Mouse (Mus musculus) thymus, postnatal 4 days (tissue): ENCODE measurements around the gene Crhr1.
"Not testable (repeated sequence)": the region's sequence is repeated elsewhere in the genome, so short reads cannot be mapped to it uniquely, and the experiment has no call there.

ENCODE experiments used
- DNase-seq: peaks from one replicate; pipeline ENCODE4 v3.0.0; 2021

The Crhr1 gene

GRCm38 (mm10) chr11:104203271-104203670 lies 70.6 kb downstream of the Crhr1 start:
- no peak for DNase-seq

GRCm38 (mm10) chr11:104206573-104206972 lies 73.9 kb downstream of the Crhr1 start:
- DNase-seq, result no peak

- DNase-seq, result no peak
Observed at GRCm38 (mm10) chr11:104209041-104209440, 76.4 kb downstream of the Crhr1 start.

GRCm38 (mm10) chr11:104211251-104211650 lies 78.6 kb downstream of the Crhr1 start:
- DNase-seq, result no peak

- DNase-seq, result not testable (repeated sequence)
Observed at GRCm38 (mm10) chr11:104214128-104214527, 81.5 kb downstream of the Crhr1 start.

- DNase-seq, result no peak
Observed at GRCm38 (mm10) chr11:104218075-104218474, 85.4 kb downstream of the Crhr1 start.

GRCm38 (mm10) chr11:104220291-104220690 lies 87.6 kb downstream of the Crhr1 start:
- DNase-seq, result no peak

GRCm38 (mm10) chr11:104221751-104222150 lies 89.1 kb downstream of the Crhr1 start:
- DNase-seq, result no peak

- no peak for DNase-seq
Observed at GRCm38 (mm10) chr11:104223301-104223700, 90.6 kb downstream of the Crhr1 start.
